Mouse (Mus musculus): ENCODE data around the gene 3110021N24Rik.

DNA sequence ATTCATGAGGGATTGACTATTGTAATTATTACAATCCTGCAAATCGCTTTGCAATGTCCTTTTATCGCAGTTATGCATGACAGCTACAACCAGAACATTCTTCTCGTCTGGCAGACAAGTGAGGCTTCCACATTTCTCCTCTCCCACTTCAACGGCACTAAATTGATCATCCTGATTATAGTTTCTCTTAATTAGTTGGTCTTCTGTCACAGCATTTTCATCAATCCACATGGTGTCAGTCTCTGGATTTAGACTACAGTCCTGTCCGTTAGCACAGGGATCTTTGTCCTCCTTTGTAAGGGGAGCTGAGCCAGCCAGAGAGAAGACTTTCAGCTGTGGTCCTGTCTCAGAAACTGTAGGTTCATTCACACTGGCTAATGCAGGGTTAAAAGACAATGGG is at the start of gene 3110021N24Rik:
- TF ChIP-seq CTCF (IDR thresholded peaks at IDR 0.05; ENCODE audit: extremely low read depth, insufficient read depth, low read length) (no peak), POLR2A (IDR thresholded peaks at IDR 0.05; ENCODE audit: extremely low read depth, insufficient read depth, low read length) (no peak)

Measured in cortical plate, adult 2 months (tissue).